Mouse (Mus musculus): ENCODE data around the gene Abhd14b.

Abhd14b gene

GRCm38 (mm10) chr9:106447348-106447747 is at the start of gene Abhd14b, which contains the start of gene Abhd14a:
TSS of gene Abhd14b (plus strand) at chr9:106447459.
TSS of gene Abhd14a (minus strand) at chr9:106447678.
- DNase-seq (ENCODE audit: low read depth) = peak; percentile 91

GRCm38 (mm10) chr9:106397733-106398132 is 49.5 kb upstream of the Abhd14b start:
- no peak for DNase-seq (ENCODE audit: low read depth)

DNA sequence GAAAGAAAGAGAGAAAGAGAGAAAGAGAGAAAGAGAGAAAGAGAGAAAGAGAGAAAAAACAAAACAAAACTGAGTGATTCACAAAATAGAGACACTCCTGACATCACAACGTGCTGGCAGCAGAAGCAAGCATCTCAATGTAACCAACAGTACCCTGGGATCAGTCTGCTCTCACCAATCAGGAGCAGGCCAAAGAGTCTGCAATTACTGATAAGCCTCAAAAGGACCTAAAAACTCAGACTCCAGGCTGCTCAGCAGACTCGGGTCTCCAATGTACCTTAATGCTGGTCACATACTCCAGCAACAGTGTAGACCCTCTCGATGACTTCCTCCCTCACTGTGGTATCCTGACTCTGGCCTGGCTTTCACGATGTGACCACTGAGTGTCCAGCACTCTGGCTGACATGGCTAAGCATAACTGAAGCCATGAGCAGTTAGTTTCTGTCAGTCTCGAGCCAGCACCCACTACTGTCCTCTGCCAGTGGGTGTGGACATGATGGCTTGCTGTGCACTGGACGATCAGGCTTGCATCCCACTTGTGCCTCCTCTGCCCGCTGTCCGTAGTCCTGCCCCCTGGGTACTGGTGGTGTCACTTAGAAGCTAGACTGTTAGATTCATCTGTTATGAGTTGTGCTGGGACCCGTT is 48.5 kb upstream of the Abhd14b start:
- no peak for DNase-seq (ENCODE audit: low read depth)

- DNase-seq (ENCODE audit: low read depth) = no peak
Measured at GRCm38 (mm10) chr9:106399808-106400207, 47.5 kb upstream of the Abhd14b start.

DNA sequence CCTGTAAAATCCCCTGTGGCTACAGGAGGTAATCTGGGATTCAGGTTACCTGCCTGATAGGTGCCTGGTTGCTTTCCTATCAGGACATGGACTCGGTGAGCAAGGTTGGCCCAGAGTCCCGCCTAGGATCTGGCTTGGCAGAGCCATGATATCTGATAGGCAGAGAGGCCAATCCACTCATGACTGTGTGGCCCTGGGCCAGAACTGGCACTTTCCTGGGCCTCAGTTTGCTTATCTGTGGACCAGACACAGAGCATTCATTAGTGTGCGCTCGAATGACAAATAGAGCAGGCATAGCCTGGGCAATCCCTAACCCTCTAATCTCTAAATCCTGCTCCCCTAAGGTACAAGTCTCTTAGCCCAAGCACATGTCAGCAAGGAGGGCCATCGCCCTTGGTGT is 45.1 kb upstream of the Abhd14b start:
- no peak for DNase-seq (ENCODE audit: low read depth)

GRCm38 (mm10) chr9:106402607-106403375 is 44.5 kb upstream of the Abhd14b start:
- DNase-seq (ENCODE audit: low read depth) = no peak

- peak; percentile 59 for DNase-seq (ENCODE audit: low read depth)
Measured at GRCm38 (mm10) chr9:106405275-106405674, 42.0 kb upstream of the Abhd14b start.

DNA sequence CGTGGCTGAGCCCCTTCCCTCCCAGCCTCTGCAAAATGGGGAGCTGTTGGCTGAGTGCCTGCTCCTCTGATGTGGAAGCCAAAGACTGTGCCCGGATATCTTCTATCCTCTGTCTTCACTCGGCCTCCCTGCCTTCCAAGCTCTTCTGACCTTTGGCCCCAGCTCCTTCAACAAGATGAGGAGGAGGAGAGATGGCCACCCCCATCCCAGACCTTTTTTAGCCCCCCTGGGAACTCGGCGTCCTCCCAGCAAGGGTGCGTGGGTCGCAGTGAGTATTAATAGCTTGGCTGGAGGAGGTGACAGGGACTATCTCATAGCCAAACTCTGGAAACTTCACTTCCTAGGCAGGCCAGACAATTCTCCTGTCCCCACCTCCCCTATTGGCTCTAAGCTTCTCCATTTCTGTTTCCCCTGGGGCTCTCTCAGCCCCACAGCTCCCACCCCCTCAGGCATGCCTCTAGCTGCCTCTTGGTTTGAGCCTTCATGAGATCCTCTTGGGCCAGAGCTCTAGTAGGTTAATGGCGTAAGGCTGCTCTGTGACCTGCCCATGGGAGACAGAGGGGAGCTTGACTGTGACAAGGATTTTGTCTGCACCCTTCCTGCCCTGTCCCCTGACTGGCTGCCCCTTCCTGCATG is 40.7 kb upstream of the Abhd14b start:
- DNase-seq (ENCODE audit: low read depth) = no peak

- no peak for DNase-seq (ENCODE audit: low read depth)
Measured at GRCm38 (mm10) chr9:106409096-106409495, 38.2 kb upstream of the Abhd14b start.

- no peak for DNase-seq (ENCODE audit: low read depth)
Measured at GRCm38 (mm10) chr9:106410086-106410650, 37.1 kb upstream of the Abhd14b start.

GRCm38 (mm10) chr9:106411091-106411594 is 36.1 kb upstream of the Abhd14b start:
- DNase-seq (ENCODE audit: low read depth) = no peak

- DNase-seq (ENCODE audit: low read depth) = no peak
Measured at GRCm38 (mm10) chr9:106411729-106412128, 35.5 kb upstream of the Abhd14b start.

GRCm38 (mm10) chr9:106412210-106412609 is 35.0 kb upstream of the Abhd14b start:
- DNase-seq (ENCODE audit: low read depth) = no peak

DNA sequence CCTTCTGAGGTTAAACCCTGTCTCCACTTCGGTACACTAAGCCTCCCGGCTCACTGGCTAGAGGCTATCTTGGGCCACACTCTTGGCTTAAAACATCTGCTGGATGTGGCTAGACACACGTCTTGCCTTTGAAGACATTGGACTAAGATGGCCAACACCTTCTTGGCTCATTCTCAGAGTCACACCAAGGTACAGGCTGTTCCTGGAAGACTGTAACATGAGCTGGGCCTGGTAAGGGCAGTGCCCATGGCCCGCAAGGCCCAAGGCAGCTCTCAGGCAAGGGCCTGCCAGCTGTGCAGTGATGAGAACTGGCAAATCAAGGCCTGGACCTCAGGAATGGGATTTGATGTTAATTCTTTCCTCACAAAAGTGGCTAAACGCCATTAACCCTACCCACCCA is 33.7 kb upstream of the Abhd14b start:
- no peak for DNase-seq (ENCODE audit: low read depth)

GRCm38 (mm10) chr9:106416826-106417225 is 30.4 kb upstream of the Abhd14b start:
- DNase-seq (ENCODE audit: low read depth) = no peak

GRCm38 (mm10) chr9:106417841-106418625 is 29.2 kb upstream of the Abhd14b start:
- DNase-seq (ENCODE audit: low read depth) = no peak

- DNase-seq (ENCODE audit: low read depth) = no peak
Measured at GRCm38 (mm10) chr9:106420608-106421007, 26.7 kb upstream of the Abhd14b start.

DNA sequence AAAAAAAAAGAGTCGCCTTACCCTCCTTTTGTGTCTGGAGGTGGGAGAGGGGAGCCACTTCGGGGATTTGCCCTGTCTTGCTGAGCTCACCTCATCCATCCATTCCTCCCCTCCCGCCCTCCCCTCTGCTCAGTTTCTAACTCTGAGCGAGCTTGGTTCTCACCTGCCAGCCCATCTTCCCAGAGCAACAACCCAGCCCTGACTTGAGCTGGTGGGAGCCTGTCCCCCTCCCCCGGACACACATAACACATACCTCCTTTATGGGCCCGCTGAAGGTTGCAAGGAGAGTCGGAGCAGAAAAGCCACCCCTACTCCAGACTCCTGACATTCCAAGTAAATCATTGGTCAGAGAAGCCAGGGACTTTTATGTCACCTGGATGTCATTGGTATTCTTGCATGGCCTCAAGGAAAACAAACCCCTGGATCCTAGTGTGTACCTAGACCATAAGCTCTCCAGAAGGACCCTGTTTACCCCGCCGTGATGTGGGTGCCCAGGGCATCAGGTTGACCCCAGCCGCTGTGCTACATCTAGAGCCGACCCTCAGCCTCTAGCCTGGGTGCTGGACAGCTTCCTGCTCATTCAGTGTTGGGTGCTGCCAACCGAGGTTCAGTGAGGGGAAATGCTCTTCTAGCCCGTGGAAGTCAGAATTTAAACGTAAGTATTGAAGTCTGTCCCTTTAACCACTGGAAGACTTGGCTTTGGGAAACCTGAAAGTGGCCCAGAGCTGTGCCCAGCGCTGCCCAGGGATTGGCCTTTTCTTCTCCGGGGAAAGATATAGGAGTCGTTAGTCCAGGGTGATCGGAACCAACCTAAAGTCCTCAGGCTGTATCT is 26.0 kb upstream of the Abhd14b start:
- no peak for DNase-seq (ENCODE audit: low read depth)

DNA sequence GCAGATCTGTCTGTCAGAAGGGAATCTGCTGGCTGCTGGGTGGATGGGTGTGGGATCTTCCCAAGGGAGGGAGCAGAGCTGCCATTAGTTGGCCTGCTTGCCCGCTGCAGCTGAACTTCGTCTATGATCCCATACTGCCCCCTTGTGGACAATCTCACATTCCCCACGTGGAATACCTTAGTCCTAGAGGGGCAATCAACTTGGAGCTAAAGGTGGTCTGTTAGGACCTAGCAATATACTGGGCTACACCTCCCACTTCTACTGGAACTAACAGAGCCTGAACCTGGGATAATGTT is 25.4 kb upstream of the Abhd14b start:
- DNase-seq (ENCODE audit: low read depth) = no peak

DNA sequence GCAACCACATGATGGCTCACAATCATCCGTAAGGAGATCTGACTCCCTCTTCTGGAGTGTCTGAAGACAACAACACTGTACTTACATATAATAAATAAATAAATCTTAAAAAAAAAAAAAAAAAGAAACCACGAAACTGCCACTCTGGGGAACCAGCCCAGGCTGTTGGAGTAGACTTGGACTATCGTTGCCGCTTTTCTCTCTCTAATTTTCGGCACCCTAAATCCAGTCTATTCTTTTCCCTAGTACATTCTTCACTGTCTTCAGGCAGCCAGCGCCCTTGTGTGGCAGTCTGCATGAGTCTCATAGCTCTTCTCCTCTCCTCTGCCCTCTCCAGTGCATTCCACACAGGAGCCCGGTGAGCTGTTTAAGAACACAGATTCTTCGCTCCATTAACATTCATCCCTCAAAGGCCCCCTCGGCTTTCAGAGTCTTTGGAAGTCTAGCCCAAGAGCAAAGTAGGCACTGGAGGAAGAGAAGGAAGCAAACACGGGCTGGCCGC is 18.5 kb upstream of the Abhd14b start:
- no peak for DNase-seq (ENCODE audit: low read depth)

Measured in fibroblast of lung, adult 2 months (primary cell).